Mouse (Mus musculus) thymus, adult 2 months (tissue): ENCODE measurements around the gene Srrm3.

Experiments
- CTCF ChIP-seq: fragments of 200-500 bp; IDR thresholded peaks from 2 replicates; pipeline ENCODE4 v1.5.1; 2012; ENCODE audit warnings: mild to moderate bottlenecking, control low read depth, low read length, moderate library complexity, borderline replicate concordance; ENCODE audit not compliant: control insufficient read depth, poor library complexity, insufficient read depth; ENCODE audit errors: extremely low read depth
- POLR2A ChIP-seq: fragments of 200-500 bp; IDR thresholded peaks from 2 replicates; pipeline ENCODE4 v1.6.1; 2012; ENCODE audit warnings: mild to moderate bottlenecking, low read length, control low read depth, moderate library complexity; ENCODE audit not compliant: control insufficient read depth, poor library complexity, insufficient read depth; ENCODE audit errors: extremely low read depth

DNA sequence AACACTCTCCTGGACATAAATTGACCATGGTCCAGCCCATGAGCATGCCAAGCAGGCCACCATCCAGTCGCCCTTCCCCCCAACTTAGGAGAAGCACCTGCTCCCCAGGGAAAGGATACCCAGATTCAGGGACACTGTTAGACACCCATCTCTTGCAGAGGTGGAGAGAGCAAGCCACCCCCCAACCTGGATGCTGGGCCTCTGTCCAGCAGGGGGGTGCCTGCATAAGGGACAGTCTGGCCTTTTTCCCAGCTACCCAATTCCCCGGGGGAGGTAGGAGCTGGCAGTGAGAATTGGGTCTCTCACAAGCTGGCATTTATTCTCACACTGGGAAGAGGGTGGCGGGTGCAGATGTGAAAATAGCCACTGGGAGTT is 560 bp downstream of the Srrm3 start:
- no peak for TF ChIP-seq CTCF
- TF ChIP-seq POLR2A, result no peak
